Mouse (Mus musculus) Patski (cell line): ENCODE results near the gene Scamp5. TPM values are rescaled to one million over a fixed set of nuclear protein-coding genes. Genes with fewer than 3 reads are reported as not detected.
"Not testable (repeated sequence)": the region's sequence is repeated elsewhere in the genome, so short reads cannot be mapped to it uniquely, and the experiment has no call there.

Experiments used
- ATAC-seq: fragments of 100-300 bp; one replicate; pipeline ENCODE4 v1.8.0; 2021
- CTCF ChIA-PET: fragments of 350-600 bp; sonication (Branson Sonifier 250); formaldehyde crosslinking; loops from one replicate; lab custom pipeline; 2022; ENCODE audit warnings: inconsistent platforms; lab: Charles Lee
- POLR2A ChIA-PET: fragments of 350-600 bp; sonication (Branson Sonifier 250); formaldehyde crosslinking; loops from one replicate; lab custom pipeline; 2022; ENCODE audit warnings: antibody characterized with exemption, inconsistent platforms; lab: Charles Lee
- DNase-seq: peaks from one replicate; pipeline ENCODE4 v3.0.0-alpha.2; 2011; ENCODE audit warnings: low read depth, low spot score
- H3K27me3 ChIP-seq: fragments of 371-371 bp; one replicate; pipeline ENCODE4 v1.5.1; 2021
- CTCF ChIP-seq: fragments of 100-300 bp; IDR thresholded peaks from one replicate; pipeline ENCODE4 v1.5.1; 2021
- in situ Hi-C: fragments of 300-500 bp; cut with MboI; formaldehyde crosslinking; loops from 3 replicates; pipeline ENCODE4 v1.11.1; 2018; ENCODE audit warnings: low pct_unique_long_range_greater_than_20kb, mixed read lengths
- polyA plus RNA-seq: library from polyadenylated mRNA; unstranded; gene quantifications from one replicate; pipeline ENCODE4 v1.2.3, GENCODE M21; 2021

The Scamp5 gene
- polyA plus RNA-seq, 1 experiment from 2014 or later = 73.0 TPM

GRCm38 (mm10) chr9:57434405-57435165 is 33.3 kb downstream of the Scamp5 start:
- in situ Hi-C loops = loop anchor here (5.0 to 25.0 kb wide), 3 partner anchors 172 to 497 kb away; partner anchors contain the start of genes 1700017B05Rik, Commd4, Imp3 and Snx33
- no peak for ATAC-seq
- ChIA-PET CTCF (interaction anchor here (0.7 to 1.4 kb wide), 2 partner anchors 83 to 173 kb away, joined by 4 to 5 read pairs; partner anchors contain the start of gene 1700017B05Rik), POLR2A (interaction anchor here (0.7 kb wide), 1 partner anchor 224 kb away, joined by 3 read pairs; no protein-coding TSS in a partner anchor)
- no peaks in the 10 kb centered on the region for H3K27me3 ChIP-seq
- DNase-seq = no peak
- TF ChIP-seq CTCF = no peak

GRCm38 (mm10) chr9:57433097-57434032 is 34.5 kb downstream of the Scamp5 start:
- ATAC-seq = peak; percentile 65
- TF ChIP-seq CTCF = peak; percentile 98
- ChIA-PET POLR2A (interaction anchor here (0.7 to 2.5 kb wide), 3 partner anchors 79 to 176 kb away, joined by 3 to 13 read pairs (median 4); partner anchors contain the start of gene 1700017B05Rik), CTCF (interaction anchor here (0.6 to 1.5 kb wide), 6 partner anchors 12 to 506 kb away, joined by 3 to 5 read pairs (median 3); partner anchors contain the start of genes 1700017B05Rik, Sin3a and Snx33)
- DNase-seq = peak; percentile 94
- in situ Hi-C loops = loop anchor here (5.0 to 25.0 kb wide), 3 partner anchors 171 to 496 kb away; partner anchors contain the start of genes 1700017B05Rik, Commd4, Imp3 and Snx33
- H3K27me3 ChIP-seq = no peaks in the 10 kb centered on the region

GRCm38 (mm10) chr9:57432480-57432879 is 35.4 kb downstream of the Scamp5 start:
- H3K27me3 ChIP-seq = no peaks in the 10 kb centered on the region
- DNase-seq (no peak), ATAC-seq (no peak)
- no peak for TF ChIP-seq CTCF
- ChIA-PET POLR2A (interaction anchor here (0.7 to 2.5 kb wide), 3 partner anchors 78 to 176 kb away, joined by 3 to 13 read pairs (median 4); partner anchors contain the start of gene 1700017B05Rik), CTCF (interaction anchor here (0.8 to 1.5 kb wide), 5 partner anchors 11 to 360 kb away, joined by 3 to 5 read pairs (median 3); partner anchors contain the start of genes 1700017B05Rik and Sin3a)
- in situ Hi-C loops = loop anchor here (5.0 to 25.0 kb wide), 3 partner anchors 170 to 495 kb away; partner anchors contain the start of genes 1700017B05Rik, Commd4, Imp3 and Snx33

- TF ChIP-seq CTCF = no peak
- CTCF ChIA-PET = no interaction called here
- no peaks in the 10 kb centered on the region for H3K27me3 ChIP-seq
- ATAC-seq = no peak
- no peak for DNase-seq
- POLR2A ChIA-PET = interaction anchor here (0.5 kb wide), 1 partner anchor 100 kb away, joined by 4 read pairs; no protein-coding TSS in a partner anchor
- in situ Hi-C loops = loop anchor here (5.0 to 25.0 kb wide), 3 partner anchors 169 to 494 kb away; partner anchors contain the start of genes 1700017B05Rik, Commd4, Imp3 and Snx33
Observed at GRCm38 (mm10) chr9:57431202-57431601, 36.7 kb downstream of the Scamp5 start.

GRCm38 (mm10) chr9:57428391-57428790 is 39.5 kb downstream of the Scamp5 start:
- no peak for TF ChIP-seq CTCF
- ChIA-PET POLR2A (interaction anchor here (0.7 to 1.2 kb wide), 3 partner anchors 147 to 1007 kb away, joined by 3 to 10 read pairs (median 3); no protein-coding TSS in a partner anchor), CTCF (interaction anchor here (1.0 to 1.9 kb wide), 2 partner anchors 9 to 166 kb away, joined by 4 to 6 read pairs; partner anchors contain the start of gene 1700017B05Rik)
- DNase-seq = peak; percentile 83
- in situ Hi-C loops = loop anchor here (5.0 to 25.0 kb wide), 2 partner anchors 41 to 491 kb away; partner anchors contain the start of genes Imp3 and Snx33
- H3K27me3 ChIP-seq = no peaks in the 10 kb centered on the region
- ATAC-seq = no peak

GRCm38 (mm10) chr9:57427937-57428336 is 39.9 kb downstream of the Scamp5 start:
- in situ Hi-C loops = loop anchor here (5.0 to 25.0 kb wide), 2 partner anchors 41 to 491 kb away; partner anchors contain the start of genes Imp3 and Snx33
- no peaks in the 10 kb centered on the region for H3K27me3 ChIP-seq
- DNase-seq (no peak), ATAC-seq (no peak)
- CTCF ChIA-PET = interaction anchor here (1.0 to 1.9 kb wide), 2 partner anchors 9 to 165 kb away, joined by 4 to 6 read pairs; partner anchors contain the start of gene 1700017B05Rik
- no peak for TF ChIP-seq CTCF
- POLR2A ChIA-PET = interaction anchor here (0.7 to 1.2 kb wide), 3 partner anchors 147 to 1006 kb away, joined by 3 to 10 read pairs (median 3); no protein-coding TSS in a partner anchor

GRCm38 (mm10) chr9:57427123-57427522 is 40.7 kb downstream of the Scamp5 start:
- ChIA-PET CTCF (interaction anchor here (1.2 kb wide), 1 partner anchor 8 kb away, joined by 3 read pairs; no protein-coding TSS in a partner anchor), POLR2A (interaction anchor here (0.6 kb wide), 1 partner anchor 172 kb away, joined by 3 read pairs; no protein-coding TSS in a partner anchor)
- in situ Hi-C loops = loop anchor here (5.0 to 25.0 kb wide), 2 partner anchors 40 to 490 kb away; partner anchors contain the start of genes Imp3 and Snx33
- not testable (repeated sequence) for DNase-seq, H3K27me3 ChIP-seq, ATAC-seq

- ChIA-PET POLR2A (no interaction called here), CTCF (no interaction called here)
- TF ChIP-seq CTCF = no peak
- DNase-seq (no peak), ATAC-seq (no peak)
- no peaks in the 10 kb centered on the region for H3K27me3 ChIP-seq
- in situ Hi-C loops = loop anchor here (5.0 to 25.0 kb wide), 2 partner anchors 38 to 488 kb away; partner anchors contain the start of genes Imp3 and Snx33
Observed at GRCm38 (mm10) chr9:57425116-57425515, 42.7 kb downstream of the Scamp5 start.

GRCm38 (mm10) chr9:57424066-57424465 is 43.8 kb downstream of the Scamp5 start:
- no peak for DNase-seq
- H3K27me3 ChIP-seq = no peaks in the 10 kb centered on the region
- ChIA-PET POLR2A (no interaction called here), CTCF (no interaction called here)
- in situ Hi-C loops = no loop called here
- TF ChIP-seq CTCF = no peak
- ATAC-seq = no peak
